Mouse (Mus musculus): ENCODE measurements around the gene Plxnb1.

- TF ChIP-seq CTCF (IDR thresholded peaks at IDR 0.05; ENCODE audit: insufficient read depth, low read length) (no peak), POLR2A (IDR thresholded peaks at IDR 0.05; ENCODE audit: borderline replicate concordance, extremely low read depth, low read depth, low read length) (no peak)
Observed at GRCm38 (mm10) chr9:109081749-109082123, 13.5 kb upstream of the Plxnb1 start.

All from lung, adult 2 months (tissue).